Mouse (Mus musculus): ENCODE measurements around the gene Fstl4. TPM values are rescaled to one million over a fixed set of nuclear protein-coding genes. Genes with fewer than 3 reads are reported as not detected.

The Fstl4 gene
- total RNA-seq, 2 experiments from 2014 or later: 0.69 TPM; not detected in 1

DNA sequence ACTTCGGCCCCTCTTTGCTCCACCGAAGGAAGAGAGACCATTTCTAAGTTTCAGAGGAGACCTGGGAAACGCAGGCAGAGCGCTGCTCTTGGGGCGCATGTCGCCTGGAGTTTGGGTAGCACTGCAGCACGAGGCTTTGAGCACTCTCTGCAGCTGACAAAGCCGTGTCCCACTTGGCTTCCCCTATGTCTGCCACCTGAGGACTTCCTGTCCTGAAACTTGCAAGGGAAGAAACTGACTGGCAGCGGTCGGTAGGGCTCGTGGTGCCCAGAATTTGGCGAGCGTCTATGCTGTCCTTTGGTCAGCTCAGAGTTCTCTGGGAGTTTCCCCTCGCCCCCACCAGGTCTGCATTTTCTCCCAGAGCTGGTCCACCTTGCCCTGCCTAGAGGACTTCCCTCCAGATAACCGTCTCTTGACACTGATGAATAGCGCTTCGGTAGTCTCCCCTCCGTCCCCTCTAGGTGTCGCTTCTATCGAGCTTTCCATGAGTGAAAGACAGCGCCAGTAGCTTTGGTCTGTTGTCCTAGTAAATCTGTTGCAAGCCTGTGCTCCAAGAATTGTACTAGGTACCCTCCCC is 1.3 kb downstream of the Fstl4 start:
- ATAC-seq (replicated peaks; ENCODE audit: poor library complexity, severe bottlenecking): peak; percentile 22; the same call in 1 of the 2 replicates

GRCm38 (mm10) chr11:52767921-52768320 is 3.5 kb downstream of the Fstl4 start:
- ATAC-seq (replicated peaks; ENCODE audit: poor library complexity, severe bottlenecking): no peak

DNA sequence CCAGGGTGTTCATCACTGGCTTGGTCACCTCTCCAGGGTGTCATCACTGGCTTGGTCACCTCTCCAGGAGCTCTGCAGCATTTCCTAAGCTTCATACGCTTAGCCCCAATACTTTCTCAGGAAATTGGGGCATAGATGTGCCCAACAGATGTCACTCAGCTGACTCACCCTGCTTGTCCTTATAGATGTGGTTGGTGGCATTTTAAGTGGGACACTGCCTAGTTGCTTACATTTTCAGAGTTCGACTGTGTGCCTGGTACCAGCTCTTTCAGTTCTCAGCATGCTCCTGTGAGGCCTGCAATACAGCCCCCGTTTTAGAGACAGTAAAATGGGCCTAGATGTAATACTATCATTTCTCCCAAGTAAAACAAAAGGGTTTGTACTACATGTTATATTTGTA is 8.6 kb downstream of the Fstl4 start:
- no peak for ATAC-seq (replicated peaks; ENCODE audit: poor library complexity, severe bottlenecking)

DNA sequence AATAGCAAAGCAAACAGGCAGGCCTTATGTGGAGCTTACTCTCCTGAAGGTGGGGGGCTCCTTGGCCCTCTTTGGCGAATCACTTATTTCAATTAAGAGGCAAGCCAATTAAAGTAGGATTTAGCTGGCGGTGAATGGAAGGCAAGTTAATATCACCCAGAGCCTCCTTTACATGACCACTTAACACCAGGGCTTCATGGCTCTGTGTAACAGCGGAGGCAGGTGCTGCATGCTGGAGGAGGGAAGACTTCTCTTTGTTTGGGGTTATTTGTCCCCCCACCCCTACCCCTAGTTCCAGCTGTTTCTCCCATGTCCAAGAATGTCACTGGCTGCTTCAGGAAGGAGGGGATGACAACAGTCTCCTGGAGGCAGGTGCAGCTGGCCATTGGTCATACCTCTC is 10.9 kb downstream of the Fstl4 start:
- ATAC-seq (replicated peaks; ENCODE audit: poor library complexity, severe bottlenecking): no peak

GRCm38 (mm10) chr11:52782426-52782825 is 18.0 kb downstream of the Fstl4 start:
- no peak for ATAC-seq (replicated peaks; ENCODE audit: poor library complexity, severe bottlenecking)

- no peak for ATAC-seq (replicated peaks; ENCODE audit: poor library complexity, severe bottlenecking)
Measured at GRCm38 (mm10) chr11:52794331-52794730, 29.9 kb downstream of the Fstl4 start.

GRCm38 (mm10) chr11:52809542-52809941 is 45.1 kb downstream of the Fstl4 start:
- ATAC-seq (replicated peaks; ENCODE audit: poor library complexity, severe bottlenecking): no peak

DNA sequence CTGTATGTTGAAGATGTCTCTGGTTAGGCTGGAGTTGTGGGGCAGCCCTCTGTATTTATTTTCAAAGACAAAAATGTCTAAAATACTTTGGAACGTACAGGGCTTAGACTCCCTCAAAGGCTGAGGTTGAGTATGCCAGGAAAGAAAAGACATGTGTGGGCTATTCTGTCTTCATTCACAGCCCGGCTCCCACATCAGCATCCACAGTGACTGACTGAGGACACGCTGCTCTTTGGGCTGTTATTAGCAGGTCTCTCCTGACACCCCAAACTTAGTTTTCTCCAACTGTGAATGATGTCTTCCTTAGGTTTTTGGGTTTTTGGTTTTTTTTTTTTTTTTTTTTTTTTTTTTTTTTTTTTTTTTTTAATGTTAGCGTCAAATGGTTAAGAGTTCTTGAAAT is 51.6 kb downstream of the Fstl4 start:
- ATAC-seq (replicated peaks; ENCODE audit: poor library complexity, severe bottlenecking): no peak

GRCm38 (mm10) chr11:52820336-52820905 is 56.0 kb downstream of the Fstl4 start:
- no peak for ATAC-seq (replicated peaks; ENCODE audit: poor library complexity, severe bottlenecking)

GRCm38 (mm10) chr11:52826591-52826990 is 62.2 kb downstream of the Fstl4 start:
- ATAC-seq (replicated peaks; ENCODE audit: poor library complexity, severe bottlenecking): no peak

- no peak for ATAC-seq (replicated peaks; ENCODE audit: poor library complexity, severe bottlenecking)
Measured at GRCm38 (mm10) chr11:52831631-52832310, 67.3 kb downstream of the Fstl4 start.

DNA sequence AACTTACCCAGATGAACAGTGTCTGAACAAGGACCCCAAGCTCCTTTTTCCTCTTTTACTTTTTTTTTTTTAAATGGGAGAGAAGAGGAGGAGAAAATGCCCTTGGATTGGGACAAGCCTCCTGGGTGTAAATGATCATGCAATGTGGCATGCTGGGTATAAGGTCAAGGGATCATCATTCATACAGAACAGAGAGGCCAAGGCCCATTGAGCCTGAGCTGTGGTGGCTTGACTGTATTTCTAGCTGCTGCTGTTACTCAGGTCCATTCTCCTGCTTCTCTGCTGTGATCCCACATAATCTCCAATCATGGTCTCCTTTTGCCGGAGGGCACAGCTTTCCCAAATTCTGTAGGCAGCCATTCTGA is 67.9 kb downstream of the Fstl4 start:
- no peak for ATAC-seq (replicated peaks; ENCODE audit: poor library complexity, severe bottlenecking)

DNA sequence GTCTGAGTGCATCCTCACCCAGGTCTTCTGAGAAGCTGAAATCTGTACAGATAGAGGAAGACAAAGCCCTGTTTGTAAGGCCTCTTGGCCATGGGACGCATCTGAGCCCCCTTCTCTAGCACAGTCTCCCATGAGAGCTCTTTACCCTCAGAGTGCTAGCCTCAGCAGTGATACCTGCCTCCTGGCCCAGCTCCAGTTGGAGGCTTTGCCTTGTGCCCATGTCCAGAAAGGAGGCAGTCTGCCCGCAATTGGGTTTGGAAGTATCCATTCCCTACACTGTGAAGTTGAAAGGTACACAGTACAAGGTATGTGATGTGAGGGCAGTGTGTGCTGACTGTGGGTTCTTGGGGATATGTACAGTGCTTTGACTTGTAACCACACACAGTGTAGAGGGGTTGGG is 84.3 kb downstream of the Fstl4 start:
- no peak for ATAC-seq (replicated peaks; ENCODE audit: poor library complexity, severe bottlenecking)

DNA sequence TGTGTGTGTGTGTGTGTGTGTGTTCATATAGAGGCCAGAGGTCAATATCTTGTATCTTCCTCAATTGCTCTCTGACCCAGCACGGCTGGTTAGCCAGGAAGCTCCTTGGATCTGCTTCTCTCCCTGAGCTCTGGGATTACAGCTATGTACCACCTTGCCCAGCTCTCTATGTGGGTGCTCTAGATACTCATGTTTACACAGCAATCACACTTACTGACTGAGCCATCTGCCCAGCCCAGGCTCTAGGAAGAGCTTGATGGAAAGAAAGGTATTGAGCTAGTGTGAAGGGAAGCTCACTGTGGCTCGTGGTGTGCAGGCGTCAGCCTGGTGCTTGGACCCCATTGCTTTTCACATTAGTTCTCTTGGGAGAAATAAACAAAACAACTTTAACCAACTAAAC is 85.6 kb downstream of the Fstl4 start:
- no peak for ATAC-seq (replicated peaks; ENCODE audit: poor library complexity, severe bottlenecking)

- no peak for ATAC-seq (replicated peaks; ENCODE audit: poor library complexity, severe bottlenecking)
Measured at GRCm38 (mm10) chr11:52872846-52873512, 108.5 kb downstream of the Fstl4 start.

DNA sequence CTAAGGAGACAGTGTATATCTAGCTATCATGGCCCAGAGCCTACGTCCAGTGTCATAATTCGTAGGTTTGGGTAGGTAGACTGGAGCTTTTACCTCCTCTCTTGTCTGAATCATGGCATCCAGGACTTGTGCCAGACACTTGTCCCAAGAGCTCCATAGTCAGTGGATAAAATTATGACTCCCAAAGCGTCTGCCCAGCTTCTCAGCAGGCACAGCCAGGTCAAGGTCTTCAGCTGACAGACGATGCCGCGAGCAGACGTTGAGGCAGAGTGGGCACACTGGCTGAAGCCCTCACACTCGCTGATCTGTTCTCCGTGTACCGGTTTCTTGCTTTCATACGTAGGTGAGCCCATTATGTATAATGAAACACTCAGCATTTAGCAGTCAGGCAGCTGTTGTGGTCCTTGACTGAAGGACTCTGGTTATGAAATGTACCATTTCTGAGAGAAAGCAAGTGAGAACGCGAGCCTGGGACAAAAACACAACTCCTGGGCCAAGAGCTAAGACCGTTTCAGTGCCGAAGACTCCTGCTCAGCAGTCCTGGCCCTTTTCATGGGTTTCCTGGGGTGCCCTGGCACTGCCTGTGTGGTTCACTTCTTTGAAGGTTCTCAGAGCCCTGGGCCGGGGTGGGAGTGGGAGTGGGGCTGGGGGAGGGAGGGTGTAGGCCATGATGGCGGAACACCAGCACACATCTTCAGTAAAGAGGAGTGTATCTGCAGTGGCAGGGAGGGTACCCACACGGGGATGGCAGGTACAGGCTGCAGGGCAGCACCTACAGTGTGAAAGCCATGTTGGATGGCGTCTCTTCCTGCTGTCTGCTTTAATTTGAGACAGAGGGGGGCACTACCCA is 111.7 kb downstream of the Fstl4 start:
- ATAC-seq (replicated peaks; ENCODE audit: poor library complexity, severe bottlenecking): no peak

- ATAC-seq (replicated peaks; ENCODE audit: poor library complexity, severe bottlenecking): no peak
Measured at GRCm38 (mm10) chr11:52877662-52878061, 113.2 kb downstream of the Fstl4 start.

- ATAC-seq (replicated peaks; ENCODE audit: poor library complexity, severe bottlenecking): no peak
Measured at GRCm38 (mm10) chr11:52879958-52880357, 115.5 kb downstream of the Fstl4 start.

- ATAC-seq (replicated peaks; ENCODE audit: poor library complexity, severe bottlenecking): no peak
Measured at GRCm38 (mm10) chr11:52886559-52887303, 122.3 kb downstream of the Fstl4 start.

GRCm38 (mm10) chr11:52888150-52888549 is 123.7 kb downstream of the Fstl4 start:
- no peak for ATAC-seq (replicated peaks; ENCODE audit: poor library complexity, severe bottlenecking)
